Mouse (Mus musculus) forebrain, embryonic 11.5 days (tissue): ENCODE results near the gene Phldb1. TPM values are rescaled to one million over a fixed set of nuclear protein-coding genes. Genes with fewer than 3 reads are reported as not detected.

Experiments used
- ATAC-seq: fragments of 200-750 bp; cut with Nextera tagmentation; replicated peaks from 2 replicates; pipeline ENCODE4 v1.8.0; 2017; ENCODE audit warnings: moderate TSS enrichment; ENCODE audit not compliant: low FRiP score
- DNase-seq: peaks from one replicate; pipeline ENCODE4 v3.0.0-alpha.2; 2017; ENCODE audit warnings: low spot score
- H3K27ac ChIP-seq: fragments of 300-500 bp; sonication (generic); 2 replicates; pipeline ENCODE4 v1.5.1; 2014; ENCODE audit warnings: low read depth, low read length
- H3K27me3 ChIP-seq: fragments of 300-500 bp; sonication (generic); 2 replicates; pipeline ENCODE4 v1.6.1; 2014; ENCODE audit warnings: mild to moderate bottlenecking, low read length, mixed read lengths; ENCODE audit not compliant: control insufficient read depth, insufficient read depth
- H3K36me3 ChIP-seq: fragments of 300-500 bp; sonication (generic); 2 replicates; pipeline ENCODE4 v1.6.1; 2014; ENCODE audit warnings: mild to moderate bottlenecking, low read length, moderate library complexity, mixed read lengths; ENCODE audit not compliant: control insufficient read depth, insufficient read depth
- H3K4me1 ChIP-seq: fragments of 300-500 bp; sonication (generic); replicated peaks from 2 replicates; pipeline ENCODE4 v1.6.1; 2014; ENCODE audit warnings: low read length, mixed read lengths; ENCODE audit not compliant: control insufficient read depth, insufficient read depth
- H3K4me2 ChIP-seq: fragments of 300-500 bp; sonication (generic); 2 replicates; pipeline ENCODE4 v1.6.1; 2014; ENCODE audit warnings: low read depth, mild to moderate bottlenecking, low read length, moderate library complexity, mixed read lengths; ENCODE audit not compliant: severe bottlenecking
- H3K4me3 ChIP-seq: fragments of 300-500 bp; sonication (generic); 2 replicates; pipeline ENCODE4 v1.5.1; 2014; ENCODE audit warnings: low read depth, low read length
- H3K9ac ChIP-seq: fragments of 300-500 bp; sonication (generic); 2 replicates; pipeline ENCODE4 v1.6.1; 2014; ENCODE audit warnings: low read length
- H3K9me3 ChIP-seq: fragments of 300-500 bp; sonication (generic); 2 replicates; pipeline ENCODE4 v1.6.1; 2016; ENCODE audit warnings: low read length, mixed read lengths; ENCODE audit not compliant: control insufficient read depth
- WGBS: fragments of 180-500 bp; shearing (Covaris S2); extraction: QIAGEN DNeasy Blood & Tissue Kit; methylation state at CpG from one replicate; pipeline ENCODE4 v1.1.7; 2014; 5-methylcytosine and 5-hydroxymethylcytosine counted together
- polyA plus RNA-seq: library from polyadenylated mRNA; unstranded; fragments of >200 nt; fragmentation: Nextera tagmentation; extraction: Ambion mirVana; gene quantifications from 2 replicates; pipeline ENCODE4 v1.2.1, GENCODE M21; 2014

Phldb1 gene
- polyA plus RNA-seq, 1 experiment from 2014 or later: 46.0 TPM

GRCm38 (mm10) chr9:44690641-44691040, 44.4 kb downstream of the Phldb1 start:
- Histone ChIP-seq H3K4me2 (no peak overlapping the region), H3K27ac (no peak overlapping the region), H3K27me3 (no peaks in the 10 kb centered on the region), H3K4me3 (no peak overlapping the region), H3K9ac (no peak overlapping the region), H3K4me1 (peaks cover 6% of the 10 kb centered on the region; the same call in 1 of the 2 replicates), H3K36me3 (peaks cover 5% of the 10 kb centered on the region; the same call in 1 of the 2 replicates), H3K9me3 (no peaks in the 10 kb centered on the region)
- DNase-seq: no peak
- WGBS: 51% methylated on average over 7 of the region's 7 CpGs
- no peak for ATAC-seq

GRCm38 (mm10) chr9:44688013-44688412, 47.0 kb downstream of the Phldb1 start:
- Histone ChIP-seq H3K27me3 (no peaks in the 10 kb centered on the region), H3K4me3 (no peak overlapping the region), H3K9ac (no peak overlapping the region), H3K27ac (no peak overlapping the region), H3K4me1 (peaks cover 8% of the 10 kb centered on the region; the same call in 1 of the 2 replicates), H3K4me2 (no peak overlapping the region), H3K9me3 (no peaks in the 10 kb centered on the region), H3K36me3 (no peaks in the 10 kb centered on the region; the same call in 1 of the 2 replicates)
- no peak for ATAC-seq
- no peak for DNase-seq
- WGBS: 78% methylated on average over 9 of the region's 9 CpGs

GRCm38 (mm10) chr9:44686638-44687037, 48.4 kb downstream of the Phldb1 start:
- 56% methylated on average over 5 of the region's 5 CpGs for WGBS
- Histone ChIP-seq H3K9me3 (no peaks in the 10 kb centered on the region), H3K27ac (0 out of 2 replicates have a peak overlapping the region, but pooled peaks have one; percentile 43), H3K4me2 (no peak overlapping the region), H3K27me3 (no peaks in the 10 kb centered on the region), H3K36me3 (no peaks in the 10 kb centered on the region; the same call in 1 of the 2 replicates), H3K4me3 (no peak overlapping the region), H3K4me1 (peaks cover 8% of the 10 kb centered on the region; the same call in 1 of the 2 replicates), H3K9ac (no peak overlapping the region)
- DNase-seq (peak; percentile 59), ATAC-seq (peak; percentile 75)

GRCm38 (mm10) chr9:44685346-44686330, 49.4 kb downstream of the Phldb1 start:
- peaks cover 8% of the 10 kb centered on the region; the same call in 1 of the 2 replicates for H3K4me1 ChIP-seq
- no peaks in the 10 kb centered on the region for H3K27me3 ChIP-seq
- H3K36me3 ChIP-seq: no peaks in the 10 kb centered on the region; the same call in 1 of the 2 replicates
- H3K4me2 ChIP-seq: no peak overlapping the region
- ATAC-seq: peak; percentile 64
- H3K9ac ChIP-seq: no peak overlapping the region
- no peak overlapping the region for H3K27ac ChIP-seq
- DNase-seq: peak; percentile 89
- H3K4me3 ChIP-seq: no peak overlapping the region
- no peaks in the 10 kb centered on the region for H3K9me3 ChIP-seq
- WGBS: 35% methylated on average over 14 of the region's 14 CpGs

- ATAC-seq: no peak
- no peak for DNase-seq
- Histone ChIP-seq H3K9me3 (no peaks in the 10 kb centered on the region; the same call in 1 of the 2 replicates), H3K4me1 (peaks cover 8% of the 10 kb centered on the region; the same call in 1 of the 2 replicates), H3K9ac (no peak overlapping the region), H3K27me3 (no peaks in the 10 kb centered on the region), H3K36me3 (no peaks in the 10 kb centered on the region; the same call in 1 of the 2 replicates), H3K4me2 (no peak overlapping the region), H3K27ac (no peak overlapping the region), H3K4me3 (no peak overlapping the region)
- 85% methylated on average over 8 of the region's 8 CpGs for WGBS
Measured at GRCm38 (mm10) chr9:44683046-44683445, 52.0 kb downstream of the Phldb1 start.

GRCm38 (mm10) chr9:44679565-44679964, 55.4 kb downstream of the Phldb1 start:
- H3K4me1 ChIP-seq: no peaks in the 10 kb centered on the region
- 73% methylated on average over 5 of the region's 5 CpGs for WGBS
- DNase-seq (no peak), ATAC-seq (no peak)
- no peaks in the 10 kb centered on the region for H3K36me3 ChIP-seq
- H3K9me3 ChIP-seq: no peaks in the 10 kb centered on the region; the same call in 1 of the 2 replicates
- no peak overlapping the region for H3K4me3 ChIP-seq
- no peak overlapping the region for H3K4me2 ChIP-seq
- H3K27me3 ChIP-seq: no peaks in the 10 kb centered on the region
- no peak overlapping the region for H3K9ac ChIP-seq
- no peak overlapping the region for H3K27ac ChIP-seq

- Histone ChIP-seq H3K9ac (no peak overlapping the region), H3K4me3 (no peak overlapping the region), H3K27me3 (no peaks in the 10 kb centered on the region), H3K36me3 (no peaks in the 10 kb centered on the region), H3K4me1 (no peaks in the 10 kb centered on the region), H3K9me3 (no peaks in the 10 kb centered on the region; the same call in 1 of the 2 replicates), H3K27ac (no peak overlapping the region), H3K4me2 (no peak overlapping the region)
- ATAC-seq: no peak
- peak; percentile 37 for DNase-seq
- 87% methylated on average over 2 of the region's 2 CpGs for WGBS
Measured at GRCm38 (mm10) chr9:44678288-44678871, 56.6 kb downstream of the Phldb1 start.

GRCm38 (mm10) chr9:44673005-44673404, 62.0 kb downstream of the Phldb1 start, which contains the start of gene Treh:
Gene Treh (plus strand): TSS chr9:44673233.
- ATAC-seq (no peak), DNase-seq (peak; percentile 33)
- H3K27me3 ChIP-seq: no peaks in the 10 kb centered on the region
- H3K4me3 ChIP-seq: no peak within 1 kb of the TSS
- no peaks in the 10 kb centered on the region for H3K9me3 ChIP-seq
- no peak within 1 kb of the TSS for H3K4me2 ChIP-seq
- 93% methylated on average over 3 of the region's 3 CpGs for WGBS
- H3K36me3 ChIP-seq: no peaks in the 10 kb centered on the region
- H3K27ac ChIP-seq: no peak within 1 kb of the TSS
- no peak within 1 kb of the TSS for H3K9ac ChIP-seq
- H3K4me1 ChIP-seq: no peaks in the 10 kb centered on the region
